Comparison of ENCODE assay signal across 18 mouse cellular contexts in genomic region chr6:48706130-48706529, GRCm38 (mm10). TPM values are rescaled to one million over a fixed set of nuclear protein-coding genes. Genes with fewer than 3 reads are reported as not detected.
DNase-seq lines count a peak whose midpoint lies in the region; ATAC-seq and TF ChIP-seq lines count a peak whose summit lies in the region.
"Had no signal": no experiment of that assay in that cellular context is flagged by ENCODE, and none has a peak within 500 bp of the region (broad histone marks: within the 10 kb centered on the region; RNA-seq: fewer than 3 reads in every experiment).

No protein-coding gene starts in this region.

- peak overlapping the region; percentile 68 for H3K27ac ChIP-seq in heart, embryonic 13.5 days (replicated peaks)
- H3K27ac ChIP-seq in lung, embryonic 14.5 days (ENCODE audit: low read depth): 0 out of 2 replicates have a peak overlapping the region, but pooled peaks have one; percentile 30
- H3K27ac ChIP-seq in liver, embryonic 16.5 days (ENCODE audit: low read length): no peak overlapping the region
- H3K27ac ChIP-seq: forebrain, embryonic 10.5 days; liver, embryonic 15.5 days had no signal

- no peak for TF ChIP-seq CTCF in lung, embryonic 14.5 days (IDR thresholded peaks at IDR 0.05; ENCODE audit: low read depth)

- H3K4me1 ChIP-seq in heart, embryonic 13.5 days: no peaks in the 10 kb centered on the region
- no peaks in the 10 kb centered on the region for H3K4me1 ChIP-seq in lung, embryonic 14.5 days (ENCODE audit: insufficient read depth)
- H3K4me1 ChIP-seq in liver, embryonic 16.5 days (ENCODE audit: control insufficient read depth, low read depth, low read length): no peaks in the 10 kb centered on the region
- H3K4me1 ChIP-seq: forebrain, embryonic 10.5 days; liver, embryonic 15.5 days had no signal

- H3K4me2 ChIP-seq in heart, embryonic 13.5 days: peak overlapping the region; percentile 48
- peak overlapping the region; percentile 36 for H3K4me2 ChIP-seq in lung, embryonic 14.5 days
- 0 out of 2 replicates have a peak overlapping the region, but pooled peaks have one; percentile 5 for H3K4me2 ChIP-seq in liver, embryonic 16.5 days (ENCODE audit: low read depth, low read length)
- H3K4me2 ChIP-seq: liver, embryonic 15.5 days had no signal

- no peaks in the 10 kb centered on the region for H3K27me3 ChIP-seq in heart, embryonic 13.5 days (replicated peaks)
- H3K27me3 ChIP-seq in lung, embryonic 14.5 days (ENCODE audit: insufficient read depth, low read length): no peaks in the 10 kb centered on the region
- no peaks in the 10 kb centered on the region for H3K27me3 ChIP-seq in liver, embryonic 16.5 days (ENCODE audit: control insufficient read depth, insufficient read depth, low read depth, low read length)
- H3K27me3 ChIP-seq: liver, embryonic 15.5 days had no signal

- peak overlapping the region; percentile 61 for H3K9ac ChIP-seq in heart, embryonic 13.5 days
- H3K9ac ChIP-seq in lung, embryonic 14.5 days: no peak overlapping the region; the same call in 1 of the 2 replicates
- H3K9ac ChIP-seq in liver, embryonic 16.5 days (ENCODE audit: low read depth, low read length): no peak overlapping the region
- H3K9ac ChIP-seq: liver, embryonic 15.5 days had no signal

- no peak for ATAC-seq in heart, embryonic 13.5 days (ENCODE audit: extremely low read depth, insufficient number of reproducible peaks, low FRiP score, low TSS enrichment)
- ATAC-seq in lung, embryonic 14.5 days (ENCODE audit: insufficient read depth): no peak
- ATAC-seq in liver, embryonic 16.5 days (ENCODE audit: low read depth): no peak
- ATAC-seq in granulocyte monocyte progenitor cell, adult 5-6 weeks (replicated peaks; ENCODE audit: poor library complexity, severe bottlenecking): no peak

- H3K36me3 ChIP-seq in heart, embryonic 13.5 days: peaks cover 11% of the 10 kb centered on the region
- 0 out of 2 replicates have a peak, but pooled peaks cover 5% of the 10 kb centered on the region for H3K36me3 ChIP-seq in lung, embryonic 14.5 days (ENCODE audit: insufficient read depth)
- H3K36me3 ChIP-seq in liver, embryonic 16.5 days (ENCODE audit: control insufficient read depth, insufficient read depth): no peaks in the 10 kb centered on the region
- H3K36me3 ChIP-seq: forebrain, embryonic 10.5 days; liver, embryonic 15.5 days had no signal

- no peaks in the 10 kb centered on the region for H3K9me3 ChIP-seq in heart, embryonic 13.5 days
- no peaks in the 10 kb centered on the region for H3K9me3 ChIP-seq in lung, embryonic 14.5 days (ENCODE audit: low read depth, low read length)
- no peaks in the 10 kb centered on the region for H3K9me3 ChIP-seq in liver, embryonic 16.5 days (replicated peaks; ENCODE audit: control insufficient read depth, low read length)
- H3K9me3 ChIP-seq: forebrain, embryonic 10.5 days; liver, embryonic 15.5 days had no signal

- 40% methylated on average over 3 of the region's 3 CpGs for WGBS in heart, embryonic 13.5 days
- 62% methylated on average over 3 of the region's 3 CpGs for WGBS in lung, embryonic 14.5 days
- WGBS in liver, embryonic 16.5 days (ENCODE audit: insufficient replicate concordance): 24% methylated on average over 3 of the region's 3 CpGs

- H3K4me3 ChIP-seq in heart, embryonic 13.5 days: peak overlapping the region; percentile 40
- H3K4me3 ChIP-seq in lung, embryonic 14.5 days (ENCODE audit: low read depth, low read length): peak overlapping the region; percentile 14; the same call in 1 of the 2 replicates
- no peak overlapping the region for H3K4me3 ChIP-seq in liver, embryonic 16.5 days (ENCODE audit: low read depth, low read length)
- H3K4me3 ChIP-seq: forebrain, embryonic 10.5 days; liver, embryonic 15.5 days had no signal

- no peak for DNase-seq in heart, adult 18-20 months
- DNase-seq in lung, embryonic 14.5 days: no peak
- DNase-seq in lung, postnatal 36 days: no peak
- peak; percentile 63 for DNase-seq in T-cell, adult 2 months (ENCODE audit: low spot score)
- no peak for DNase-seq in Muller cell, postnatal 12 days (ENCODE audit: inconsistent ontology term)
- DNase-seq: adrenal gland, postnatal 25 days; cerebellum, adult 18-20 months; embryo, embryonic 11 days; gastrocnemius, postnatal 14 days; kidney, postnatal 10 days; thymus, adult 18-20 months had no signal

RNA-seq across cellular contexts. Expression of gene Gimap6, which starts 1.9 kb away (rescaled TPM):
- 33.4 TPM in 2 replicates for polyA plus RNA-seq in heart, embryonic 13.5 days (2015; fragmentation: Nextera tagmentation; extraction: Ambion mirVana)
- total RNA-seq in heart, adult 18-20 months (2021): 10 to 100 TPM; 29.6 to 36.9 TPM
- polyA plus RNA-seq in lung, embryonic 14.5 days (2014; fragmentation: Nextera tagmentation; extraction: Ambion mirVana): 38.0 and 38.5 TPM in 2 replicates
- 8.9 and 9.9 TPM in 2 replicates for polyA plus RNA-seq in liver, embryonic 16.5 days (2015; fragmentation: Nextera tagmentation; extraction: Ambion mirVana)
- total RNA-seq in granulocyte monocyte progenitor cell, adult 5-6 weeks (2014; fragmentation: Nextera tagmentation): 0.58 and 1.4 TPM in 2 replicates
- total RNA-seq in granulocyte monocyte progenitor cell, adult 5-6 weeks (2017): 4.1 and 6.3 TPM in 2 replicates
- polyA plus RNA-seq: C2C12 had no signal

RNA-seq across cellular contexts. Expression of gene Gm28053, which starts 12.3 kb away (rescaled TPM):
- 3.7 and 5.0 TPM in 2 replicates for polyA plus RNA-seq in heart, embryonic 13.5 days (2015; fragmentation: Nextera tagmentation; extraction: Ambion mirVana)
- 1 to 10 TPM; 3.8 to 4.0 TPM for total RNA-seq in heart, adult 18-20 months (2021)
- polyA plus RNA-seq in lung, embryonic 14.5 days (2014; fragmentation: Nextera tagmentation; extraction: Ambion mirVana): 3.8 and 3.9 TPM in 2 replicates
- 0.40 TPM in 1 of 2 replicates, not detected in the other for polyA plus RNA-seq in liver, embryonic 16.5 days (2015; fragmentation: Nextera tagmentation; extraction: Ambion mirVana)
- 11.1 TPM in 1 of 2 replicates, not detected in the other for total RNA-seq in granulocyte monocyte progenitor cell, adult 5-6 weeks (2014; fragmentation: Nextera tagmentation)
- 3.1 TPM in 1 of 2 replicates, not detected in the other for total RNA-seq in granulocyte monocyte progenitor cell, adult 5-6 weeks (2017)
- total RNA-seq: midbrain, postnatal 0 days had no signal
- polyA plus RNA-seq: C2C12; forebrain, embryonic 10.5 days; liver, embryonic 15.5 days; midbrain, postnatal 0 days had no signal

RNA-seq across cellular contexts. Expression of gene Gimap7, which starts 12.3 kb away (rescaled TPM):
- polyA plus RNA-seq in heart, embryonic 13.5 days (2015; fragmentation: Nextera tagmentation; extraction: Ambion mirVana): not detected in 2 replicates
- total RNA-seq in heart, adult 18-20 months (2021): 1 to 10 TPM in 1 of 2 experiments, under 1 TPM in 1; 0.27 to 1.7 TPM
- polyA plus RNA-seq in lung, embryonic 14.5 days (2014; fragmentation: Nextera tagmentation; extraction: Ambion mirVana): not detected in 2 replicates
- polyA plus RNA-seq in liver, embryonic 16.5 days (2015; fragmentation: Nextera tagmentation; extraction: Ambion mirVana): 0.13 and 0.16 TPM in 2 replicates
- not detected in 2 replicates for total RNA-seq in granulocyte monocyte progenitor cell, adult 5-6 weeks (2014; fragmentation: Nextera tagmentation)
- total RNA-seq in granulocyte monocyte progenitor cell, adult 5-6 weeks (2017): not detected in 2 replicates
- total RNA-seq: gastrocnemius, postnatal 14 days; midbrain, postnatal 0 days had no signal
- polyA plus RNA-seq: C2C12; forebrain, embryonic 10.5 days; midbrain, postnatal 0 days had no signal

RNA-seq across cellular contexts. Expression of gene Gimap4, which starts 21.8 kb away (rescaled TPM):
- 18.4 and 19.1 TPM in 2 replicates for polyA plus RNA-seq in heart, embryonic 13.5 days (2015; fragmentation: Nextera tagmentation; extraction: Ambion mirVana)
- total RNA-seq in heart, adult 18-20 months (2021): 10 to 100 TPM; 19.3 to 32.9 TPM
- polyA plus RNA-seq in lung, embryonic 14.5 days (2014; fragmentation: Nextera tagmentation; extraction: Ambion mirVana): 25.6 and 27.8 TPM in 2 replicates
- polyA plus RNA-seq in liver, embryonic 16.5 days (2015; fragmentation: Nextera tagmentation; extraction: Ambion mirVana): 11.0 and 11.4 TPM in 2 replicates
- total RNA-seq in granulocyte monocyte progenitor cell, adult 5-6 weeks (2014; fragmentation: Nextera tagmentation): not detected in 2 replicates
- total RNA-seq in granulocyte monocyte progenitor cell, adult 5-6 weeks (2017): 0.60 and 1.3 TPM in 2 replicates

RNA-seq across cellular contexts. Expression of gene Gimap9, which starts 30.2 kb away (rescaled TPM):
- 7.5 and 8.7 TPM in 2 replicates for polyA plus RNA-seq in heart, embryonic 13.5 days (2015; fragmentation: Nextera tagmentation; extraction: Ambion mirVana)
- 1 to 10 TPM; 4.6 to 4.9 TPM for total RNA-seq in heart, adult 18-20 months (2021)
- 11.7 and 12.7 TPM in 2 replicates for polyA plus RNA-seq in lung, embryonic 14.5 days (2014; fragmentation: Nextera tagmentation; extraction: Ambion mirVana)
- 7.2 and 9.8 TPM in 2 replicates for polyA plus RNA-seq in liver, embryonic 16.5 days (2015; fragmentation: Nextera tagmentation; extraction: Ambion mirVana)
- 8.3 and 10.3 TPM in 2 replicates for total RNA-seq in granulocyte monocyte progenitor cell, adult 5-6 weeks (2014; fragmentation: Nextera tagmentation)
- 9.4 and 16.1 TPM in 2 replicates for total RNA-seq in granulocyte monocyte progenitor cell, adult 5-6 weeks (2017)
